Mouse (Mus musculus) spleen, adult 12 weeks (tissue): Measurements from ENCODE around the gene Zfp688.
"Not testable (repeated sequence)": the region's sequence is repeated elsewhere in the genome, so short reads cannot be mapped to it uniquely, and the experiment has no call there.

Experiments used
- DNase-seq: peaks from one replicate; pipeline ENCODE4 v3.0.0; 2022; ENCODE audit warnings: low spot score

Zfp688 gene

GRCm38 (mm10) chr7:127406002-127406987, 15.6 kb downstream of the Zfp688 start, which contains the start of gene Zfp764:
Zfp764 (minus strand) TSS chr7:127406822.
- DNase-seq = peak; percentile 67

GRCm38 (mm10) chr7:127404101-127404500, 17.8 kb downstream of the Zfp688 start:
- DNase-seq = not testable (repeated sequence)

- no peak for DNase-seq
Measured at GRCm38 (mm10) chr7:127402980-127403379, 18.9 kb downstream of the Zfp688 start.

- no peak for DNase-seq
Measured at GRCm38 (mm10) chr7:127400355-127400754, 21.5 kb downstream of the Zfp688 start.

GRCm38 (mm10) chr7:127393944-127394333, 27.9 kb downstream of the Zfp688 start:
- DNase-seq = no peak

- DNase-seq = peak; percentile 81
Measured at GRCm38 (mm10) chr7:127393157-127393943, 28.5 kb downstream of the Zfp688 start, which contains the start of gene E430018J23Rik. E430018J23Rik (minus strand) TSS chr7:127393629.

- no peak for DNase-seq
Measured at GRCm38 (mm10) chr7:127392251-127392824, 29.5 kb downstream of the Zfp688 start.

- no peak for DNase-seq
Measured at GRCm38 (mm10) chr7:127391538-127391937, 30.3 kb downstream of the Zfp688 start.

- no peak for DNase-seq
Measured at GRCm38 (mm10) chr7:127390306-127390705, 31.6 kb downstream of the Zfp688 start.

- DNase-seq = not testable (repeated sequence)
Measured at GRCm38 (mm10) chr7:127388201-127388600, 33.7 kb downstream of the Zfp688 start.

GRCm38 (mm10) chr7:127386641-127387392, 35.1 kb downstream of the Zfp688 start, which contains the start of gene 9130019O22Rik:
9130019O22Rik (minus strand) TSS chr7:127387166.
- DNase-seq = peak; percentile 65

- not testable (repeated sequence) for DNase-seq
Measured at GRCm38 (mm10) chr7:127385560-127385959, 36.3 kb downstream of the Zfp688 start.

GRCm38 (mm10) chr7:127378310-127378921, 43.5 kb downstream of the Zfp688 start:
- DNase-seq = no peak

GRCm38 (mm10) chr7:127375271-127376245, 46.3 kb downstream of the Zfp688 start, which contains the start of gene Zfp747:
Zfp747 (minus strand) TSS chr7:127376050.
- DNase-seq = peak; percentile 83

- not testable (repeated sequence) for DNase-seq
Measured at GRCm38 (mm10) chr7:127371870-127372269, 50.0 kb downstream of the Zfp688 start.

GRCm38 (mm10) chr7:127371213-127371612, 50.7 kb downstream of the Zfp688 start:
- DNase-seq = no peak
